Mouse (Mus musculus) liver, embryonic 13.5 days (tissue): Measurements from ENCODE around the gene Pla2g12a. TPM values are rescaled to one million over a fixed set of nuclear protein-coding genes. Genes with fewer than 3 reads are reported as not detected.
A peak's percentile ranks its signal among the peaks of the same experiment; 100 is the strongest.

Source experiments
- ATAC-seq: fragments of 200-750 bp; cut with Nextera tagmentation; 2 replicates; pipeline ENCODE4 v1.8.0; 2017; ENCODE audit warnings: low read depth, mild to moderate bottlenecking, moderate number of reproducible peaks, moderate library complexity
- DNase-seq: peaks from one replicate; pipeline ENCODE4 v3.0.0; 2022
- H3K27ac ChIP-seq: fragments of 300-500 bp; sonication (generic); 2 replicates; pipeline ENCODE4 v1.5.1; 2015; ENCODE audit warnings: moderate library complexity, mild to moderate bottlenecking, inconsistent platforms
- H3K27me3 ChIP-seq: fragments of 300-500 bp; sonication (generic); 2 replicates; pipeline ENCODE4 v1.6.1; 2015; ENCODE audit warnings: mild to moderate bottlenecking, inconsistent platforms
- H3K36me3 ChIP-seq: fragments of 300-500 bp; sonication (generic); 2 replicates; pipeline ENCODE4 v1.6.1; 2015; ENCODE audit warnings: mild to moderate bottlenecking, inconsistent platforms
- H3K4me1 ChIP-seq: fragments of 300-500 bp; sonication (generic); replicated peaks from 2 replicates; pipeline ENCODE4 v1.6.1; 2015; ENCODE audit warnings: inconsistent platforms
- H3K4me2 ChIP-seq: fragments of 300-500 bp; sonication (generic); 2 replicates; pipeline ENCODE4 v1.6.1; 2015; ENCODE audit warnings: inconsistent platforms, mild to moderate bottlenecking, moderate library complexity
- H3K4me3 ChIP-seq: fragments of 300-500 bp; sonication (generic); replicated peaks from 2 replicates; pipeline ENCODE4 v1.5.1; 2015; ENCODE audit warnings: mild to moderate bottlenecking, inconsistent platforms
- H3K9ac ChIP-seq: fragments of 300-500 bp; sonication (generic); 2 replicates; pipeline ENCODE4 v1.6.1; 2015; ENCODE audit warnings: mild to moderate bottlenecking, inconsistent platforms
- H3K9me3 ChIP-seq: fragments of 300-500 bp; sonication (generic); replicated peaks from 2 replicates; pipeline ENCODE4 v1.6.1; 2016; ENCODE audit warnings: inconsistent platforms
- WGBS: fragments of 180-500 bp; shearing (Covaris S2); methylation state at CpG from one replicate; pipeline ENCODE4 v1.1.7; 2015; ENCODE audit not compliant: insufficient replicate concordance; 5-methylcytosine and 5-hydroxymethylcytosine counted together
- polyA plus RNA-seq: library from polyadenylated mRNA; unstranded; fragments of >200 nt; fragmentation: Nextera tagmentation; extraction: Ambion mirVana; gene quantifications from 2 replicates; pipeline ENCODE4 v1.2.1, GENCODE M21; 2015

Pla2g12a gene
- polyA plus RNA-seq, 1 experiment from 2014 or later, result 88.8 TPM

DNA sequence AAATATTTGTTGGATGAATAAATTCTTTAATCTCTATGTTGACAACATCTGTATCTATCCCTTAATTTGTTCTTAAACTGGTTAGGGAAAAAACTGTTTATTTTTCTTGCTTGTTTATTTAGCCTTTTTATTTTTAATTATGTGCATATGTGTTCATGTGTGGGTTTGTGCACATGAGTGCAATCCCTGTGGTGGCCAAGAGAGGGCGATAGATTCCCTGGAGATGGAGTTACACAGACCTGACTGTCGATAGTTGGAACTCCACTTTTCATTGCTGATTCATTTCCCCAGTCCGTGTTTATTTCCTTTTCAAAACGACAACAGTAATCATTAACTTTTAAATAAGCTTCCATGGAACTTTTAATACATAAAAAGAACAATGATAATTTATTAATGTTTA lies 54.0 kb downstream of the Pla2g12a start:
- Histone ChIP-seq H3K4me2 (no peak overlapping the region), H3K9ac (no peak overlapping the region), H3K27ac (no peak overlapping the region), H3K27me3 (no peaks in the 10 kb centered on the region), H3K9me3 (no peaks in the 10 kb centered on the region), H3K4me1 (no peaks in the 10 kb centered on the region), H3K4me3 (no peak overlapping the region), H3K36me3 (no peaks in the 10 kb centered on the region)
- ATAC-seq, result no peak
- DNase-seq, result peak; percentile 13
- WGBS, result 28% methylated on average over 4 of the region's 4 CpGs

DNA sequence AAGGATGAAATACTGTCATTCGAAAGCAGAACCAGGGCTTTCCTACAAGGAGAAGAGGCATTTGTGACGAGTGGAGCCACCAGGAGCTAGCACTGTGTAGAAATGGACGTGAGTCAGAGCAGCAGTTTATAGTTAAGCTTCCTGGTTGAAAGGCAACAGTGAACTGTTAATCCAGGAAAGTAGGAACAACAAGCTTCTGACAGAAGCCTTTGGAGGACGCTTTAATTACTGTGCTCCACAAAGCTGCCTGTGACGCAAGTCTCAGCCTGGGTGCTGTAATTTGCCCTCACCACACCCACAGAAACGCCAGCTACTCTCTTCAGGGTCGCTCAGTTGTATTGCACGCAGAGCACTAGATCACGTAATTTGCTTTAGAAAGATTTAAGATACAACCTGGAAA lies 58.2 kb downstream of the Pla2g12a start:
- H3K9me3 ChIP-seq, result no peaks in the 10 kb centered on the region
- no peak overlapping the region for H3K4me3 ChIP-seq
- no peaks in the 10 kb centered on the region for H3K4me1 ChIP-seq
- H3K27me3 ChIP-seq, result no peaks in the 10 kb centered on the region
- WGBS, result 48% methylated on average over 9 of the region's 9 CpGs
- no peak for ATAC-seq
- H3K36me3 ChIP-seq, result no peaks in the 10 kb centered on the region
- no peak overlapping the region for H3K4me2 ChIP-seq
- no peak overlapping the region for H3K27ac ChIP-seq
- DNase-seq, result no peak
- no peak overlapping the region for H3K9ac ChIP-seq

DNA sequence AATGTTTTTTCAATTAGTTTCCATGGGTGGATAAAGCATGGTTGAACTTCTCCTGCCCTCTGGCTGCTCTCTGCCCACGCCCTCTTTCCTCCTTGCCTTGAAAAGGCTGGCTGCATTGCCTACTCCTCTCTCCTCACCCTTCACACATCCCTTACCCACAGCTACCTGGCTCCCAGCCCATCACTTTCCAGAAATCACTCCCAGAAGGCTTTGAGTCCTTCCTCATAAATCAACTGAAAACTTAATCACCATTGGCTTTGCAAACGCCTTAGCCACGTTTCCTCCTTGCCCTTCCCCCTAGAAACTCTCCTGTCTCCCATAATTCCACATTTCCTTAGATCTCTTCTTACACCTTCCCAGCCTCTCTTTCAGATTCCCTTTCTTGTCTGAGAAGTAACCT lies 59.4 kb downstream of the Pla2g12a start:
- H3K4me2 ChIP-seq, result no peak overlapping the region
- DNase-seq (no peak), ATAC-seq (no peak)

DNA sequence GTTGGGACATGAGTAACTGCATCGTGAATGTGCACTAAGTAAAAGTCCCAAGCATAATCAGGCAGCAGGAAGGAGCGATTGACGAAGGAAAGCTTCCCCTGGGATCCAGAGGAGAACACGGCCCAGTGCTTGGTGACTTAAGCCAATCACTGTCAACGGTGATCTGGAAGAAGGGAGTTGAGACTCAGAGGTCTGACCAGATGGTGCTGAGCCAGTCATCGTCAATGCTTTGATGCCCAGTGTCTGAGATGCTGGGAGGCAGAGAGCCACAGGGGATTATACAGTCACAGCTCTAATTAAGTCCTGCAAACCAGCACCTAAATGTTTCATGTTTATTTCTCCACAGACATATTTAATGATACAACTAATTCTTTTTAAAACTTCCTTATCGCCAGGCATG lies 60.7 kb downstream of the Pla2g12a start:
- WGBS, result 58% methylated on average over 7 of the region's 7 CpGs

More for the DNA sequence above, 59.4 kb downstream of the Pla2g12a start:
- 52% methylated on average over 3 of the region's 3 CpGs for WGBS
- Histone ChIP-seq H3K27me3 (no peaks in the 10 kb centered on the region), H3K9me3 (no peaks in the 10 kb centered on the region), H3K9ac (no peak overlapping the region), H3K4me1 (no peaks in the 10 kb centered on the region), H3K4me3 (no peak overlapping the region), H3K36me3 (no peaks in the 10 kb centered on the region), H3K27ac (no peak overlapping the region)

DNA sequence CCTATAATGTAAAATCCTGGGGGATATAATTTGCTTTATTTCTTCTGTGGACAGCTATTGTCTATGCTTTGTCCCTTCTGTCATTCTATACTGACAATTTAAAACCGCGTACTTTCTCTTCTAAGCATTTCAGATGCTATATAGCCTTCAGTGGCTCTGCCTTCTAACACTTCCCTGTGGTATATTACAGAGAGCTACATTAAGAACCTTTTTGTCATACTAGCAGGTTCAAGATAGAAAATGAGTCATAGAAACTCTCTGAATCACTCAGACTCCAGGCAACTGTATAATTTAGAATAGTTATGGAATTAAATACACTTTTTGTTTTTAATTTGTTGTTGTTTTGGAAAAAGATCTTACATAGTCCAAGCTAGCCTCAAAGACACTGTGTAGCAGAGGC lies 62.4 kb downstream of the Pla2g12a start:
- DNase-seq (no peak), ATAC-seq (no peak)
- no peak overlapping the region for H3K9ac ChIP-seq
- 88% methylated on average over 2 of the region's 2 CpGs for WGBS
- H3K4me1 ChIP-seq, result peaks cover 6% of the 10 kb centered on the region
- no peak overlapping the region for H3K4me2 ChIP-seq
- no peaks in the 10 kb centered on the region for H3K36me3 ChIP-seq
- H3K27me3 ChIP-seq, result no peaks in the 10 kb centered on the region
- H3K27ac ChIP-seq, result no peak overlapping the region
- H3K4me3 ChIP-seq, result no peak overlapping the region
- no peaks in the 10 kb centered on the region for H3K9me3 ChIP-seq

More for the DNA sequence above, 60.7 kb downstream of the Pla2g12a start:
- Histone ChIP-seq H3K9me3 (no peaks in the 10 kb centered on the region), H3K9ac (no peak overlapping the region), H3K4me1 (0 out of 2 replicates have a peak, but pooled peaks cover 3% of the 10 kb centered on the region), H3K36me3 (no peaks in the 10 kb centered on the region), H3K4me3 (no peak overlapping the region), H3K27ac (no peak overlapping the region), H3K27me3 (no peaks in the 10 kb centered on the region), H3K4me2 (no peak overlapping the region)
- ATAC-seq (no peak), DNase-seq (no peak)

DNA sequence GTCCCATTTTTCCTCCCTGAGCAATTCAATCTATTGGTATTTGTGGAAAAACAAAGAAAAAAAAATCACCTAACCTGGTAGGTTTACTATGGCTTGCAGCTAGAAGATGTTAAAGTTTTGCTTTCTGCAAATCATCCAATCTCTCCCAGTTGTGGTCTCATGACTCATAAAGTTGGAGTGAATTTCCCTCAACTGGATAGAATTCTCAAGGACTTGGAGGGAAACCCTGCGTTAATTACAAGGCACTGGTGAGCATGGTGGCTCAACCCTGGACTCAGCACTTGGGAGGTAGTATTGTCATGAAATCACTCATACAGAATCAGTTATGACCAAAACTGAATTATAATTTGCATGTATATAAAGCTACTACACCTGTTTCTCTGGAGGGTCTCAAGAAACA lies 62.9 kb downstream of the Pla2g12a start:
- DNase-seq (no peak), ATAC-seq (no peak)
- peaks cover 11% of the 10 kb centered on the region for H3K4me1 ChIP-seq
- H3K27me3 ChIP-seq, result no peaks in the 10 kb centered on the region
- H3K9ac ChIP-seq, result no peak overlapping the region
- no peak overlapping the region for H3K27ac ChIP-seq
- no peaks in the 10 kb centered on the region for H3K36me3 ChIP-seq
- H3K9me3 ChIP-seq, result no peaks in the 10 kb centered on the region
- H3K4me2 ChIP-seq, result no peak overlapping the region
- 81% methylated on average over 1 of the region's 1 CpGs for WGBS
- H3K4me3 ChIP-seq, result no peak overlapping the region

DNA sequence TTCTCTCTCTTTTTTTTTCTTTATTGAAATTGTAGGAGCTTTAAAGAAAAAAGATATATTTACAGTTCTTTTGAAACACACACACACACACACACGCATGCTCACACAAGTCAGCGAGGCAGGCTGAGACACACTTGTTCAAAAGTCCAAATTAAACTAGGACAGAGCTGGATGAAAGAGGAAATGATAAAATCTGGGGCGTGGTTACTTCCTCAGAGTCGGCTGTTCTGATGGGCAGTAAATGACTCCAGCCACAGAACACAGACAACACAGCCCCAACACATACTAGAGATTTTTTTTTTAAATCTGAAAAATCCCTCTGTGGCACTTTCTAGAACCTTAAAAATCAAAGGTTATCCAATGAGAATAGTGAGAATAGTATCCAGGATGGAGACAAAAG lies 65.4 kb downstream of the Pla2g12a start:
- no peak overlapping the region for H3K9ac ChIP-seq
- no peak overlapping the region for H3K4me2 ChIP-seq
- 18% methylated on average over 4 of the region's 4 CpGs for WGBS
- H3K36me3 ChIP-seq, result no peaks in the 10 kb centered on the region
- H3K4me1 ChIP-seq, result peaks cover 22% of the 10 kb centered on the region
- no peak for ATAC-seq
- no peaks in the 10 kb centered on the region for H3K9me3 ChIP-seq
- no peak for DNase-seq
- no peaks in the 10 kb centered on the region for H3K27me3 ChIP-seq
- no peak overlapping the region for H3K4me3 ChIP-seq
- H3K27ac ChIP-seq, result no peak overlapping the region

Other genes with a start within 250 kb of the Pla2g12a start
- 0.45 and 0.53 TPM in 2 replicates for gene Egf, start 123.3 kb upstream of the Pla2g12a start, polyA plus RNA-seq
- not detected in 2 replicates for gene Lrit3, start 74.6 kb upstream of the Pla2g12a start, polyA plus RNA-seq
- gene Rrh, start 56.0 kb upstream of the Pla2g12a start, polyA plus RNA-seq, result 0.03 and 0.12 TPM in 2 replicates
- gene Gar1, start 47.2 kb upstream of the Pla2g12a start, polyA plus RNA-seq, result 64.9 and 69.0 TPM in 2 replicates
- gene Cfi, start 42.7 kb upstream of the Pla2g12a start, polyA plus RNA-seq, result 112 and 141 TPM in 2 replicates
- gene Casp6, start 22.8 kb downstream of the Pla2g12a start, polyA plus RNA-seq, result 38.4 and 43.5 TPM in 2 replicates
- gene Mcub, start 91.6 kb downstream of the Pla2g12a start, polyA plus RNA-seq, result 10.0 and 10.9 TPM in 2 replicates
- 7.6 and 10.4 TPM in 2 replicates for gene Sec24b, start 182.9 kb downstream of the Pla2g12a start, polyA plus RNA-seq